21 mouse cellular contexts compared by ENCODE assay signal in genomic region chr10:11172519-11172918, GRCm38 (mm10). TPM values are rescaled to one million over a fixed set of nuclear protein-coding genes. Genes with fewer than 3 reads are reported as not detected.
A peak's percentile ranks its signal among the peaks of the same experiment; 100 is the strongest.
DNase-seq lines count a peak whose midpoint lies in the region; ATAC-seq and TF ChIP-seq lines count a peak whose summit lies in the region.
"Had no signal": no experiment of that assay in that cellular context is flagged by ENCODE, and none has a peak within 500 bp of the region (broad histone marks: within the 10 kb centered on the region; RNA-seq: fewer than 3 reads in every experiment).

No protein-coding gene starts in this region.

- no peaks in the 10 kb centered on the region for H3K9me3 ChIP-seq in heart, embryonic 11.5 days (replicated peaks; ENCODE audit: control insufficient read depth, low read length)
- H3K9me3 ChIP-seq in heart, embryonic 13.5 days = no peaks in the 10 kb centered on the region
- H3K9me3 ChIP-seq in forebrain, postnatal 0 days (ENCODE audit: low read length) = no peaks in the 10 kb centered on the region
- H3K9me3 ChIP-seq: embryonic facial prominence, embryonic 13.5 days; hindbrain, embryonic 12.5 days; kidney, embryonic 15.5 days; midbrain, embryonic 13.5 days; neural tube, embryonic 13.5 days had no signal

- H3K4me1 ChIP-seq in heart, embryonic 11.5 days (ENCODE audit: control insufficient read depth, insufficient read depth, low read length) = no peaks in the 10 kb centered on the region
- 0 out of 2 replicates have a peak, but pooled peaks cover 3% of the 10 kb centered on the region for H3K4me1 ChIP-seq in heart, embryonic 13.5 days
- H3K4me1 ChIP-seq in forebrain, postnatal 0 days (ENCODE audit: insufficient read depth) = no peaks in the 10 kb centered on the region
- H3K4me1 ChIP-seq: embryonic facial prominence, embryonic 13.5 days; hindbrain, embryonic 12.5 days; kidney, embryonic 15.5 days; midbrain, embryonic 13.5 days; neural tube, embryonic 13.5 days had no signal

- H3K4me3 ChIP-seq in heart, embryonic 11.5 days (ENCODE audit: low read depth, low read length) = no peak overlapping the region
- no peak overlapping the region for H3K4me3 ChIP-seq in gastrocnemius, adult 2 months
- H3K4me3 ChIP-seq in heart, embryonic 13.5 days = no peak overlapping the region
- H3K4me3 ChIP-seq in forebrain, postnatal 0 days (ENCODE audit: low read depth, low read length) = no peak overlapping the region
- H3K4me3 ChIP-seq: embryonic facial prominence, embryonic 13.5 days; hindbrain, embryonic 12.5 days; kidney, embryonic 15.5 days; midbrain, embryonic 13.5 days; neural tube, embryonic 13.5 days had no signal

- H3K9ac ChIP-seq in heart, embryonic 11.5 days (ENCODE audit: low read depth, low read length) = no peak overlapping the region
- no peak overlapping the region for H3K9ac ChIP-seq in heart, embryonic 13.5 days
- no peak overlapping the region for H3K9ac ChIP-seq in forebrain, postnatal 0 days
- H3K9ac ChIP-seq: embryonic facial prominence, embryonic 13.5 days; hindbrain, embryonic 12.5 days; kidney, embryonic 15.5 days; lung, embryonic 14.5 days; midbrain, embryonic 13.5 days; neural tube, embryonic 13.5 days had no signal

- intact Hi-C loops in gastrocnemius, adult 2 months (cut with DNase I) = no loop called here

- ATAC-seq in heart, embryonic 11.5 days (replicated peaks; ENCODE audit: insufficient number of reproducible peaks, low FRiP score, low TSS enrichment) = no peak; the same call in 1 of the 2 replicates
- ATAC-seq in heart, embryonic 13.5 days (ENCODE audit: extremely low read depth, insufficient number of reproducible peaks, low FRiP score, low TSS enrichment) = no peak
- no peak for ATAC-seq in forebrain, postnatal 0 days
- ATAC-seq: inflammation-experienced regulatory T-cells, adult 6 months; midbrain, embryonic 13.5 days had no signal

- TF ChIP-seq CTCF in gastrocnemius, adult 2 months (IDR thresholded peaks at IDR 0.05) = no peak
- no peak for TF ChIP-seq CTCF in forebrain, postnatal 0 days (IDR thresholded peaks at IDR 0.05; ENCODE audit: low read depth)

- no peaks in the 10 kb centered on the region for H3K27me3 ChIP-seq in heart, embryonic 11.5 days (ENCODE audit: control insufficient read depth, insufficient read depth, low read length)
- H3K27me3 ChIP-seq in heart, embryonic 13.5 days (replicated peaks) = no peaks in the 10 kb centered on the region
- H3K27me3 ChIP-seq in forebrain, postnatal 0 days (ENCODE audit: insufficient read depth, low read length) = no peaks in the 10 kb centered on the region
- H3K27me3 ChIP-seq: CH12.LX; embryonic facial prominence, embryonic 13.5 days; hindbrain, embryonic 12.5 days; kidney, embryonic 15.5 days; midbrain, embryonic 13.5 days; neural tube, embryonic 13.5 days had no signal

- no peak overlapping the region for H3K4me2 ChIP-seq in heart, embryonic 11.5 days
- H3K4me2 ChIP-seq in heart, embryonic 13.5 days = no peak overlapping the region
- H3K4me2 ChIP-seq in forebrain, postnatal 0 days (ENCODE audit: low read depth) = no peak overlapping the region
- H3K4me2 ChIP-seq: embryonic facial prominence, embryonic 13.5 days; hindbrain, embryonic 12.5 days; kidney, embryonic 15.5 days; liver, embryonic 11.5 days; lung, embryonic 14.5 days; midbrain, embryonic 13.5 days; neural tube, embryonic 13.5 days had no signal

- H3K36me3 ChIP-seq in heart, embryonic 11.5 days (ENCODE audit: control insufficient read depth, insufficient read depth, low read length) = peaks cover 12% of the 10 kb centered on the region
- peaks cover 82% of the 10 kb centered on the region for H3K36me3 ChIP-seq in heart, embryonic 13.5 days
- H3K36me3 ChIP-seq in forebrain, postnatal 0 days (ENCODE audit: insufficient read depth) = peaks cover 64% of the 10 kb centered on the region

- DNase-seq in heart, adult 8-10 months (ENCODE audit: low spot score) = peak; percentile 15
- DNase-seq in gastrocnemius, adult 2 months = peak; percentile 69
- DNase-seq in heart, postnatal 4 days = peak; percentile 16
- no peak for DNase-seq in forebrain, postnatal 0 days
- no peak for DNase-seq in kidney, adult 8-10 months
- DNase-seq: adrenal gland, postnatal 25 days; cerebellum, adult 11-12 months; cerebellum, postnatal 14 days; lung, embryonic 14.5 days; right cerebral cortex, adult 18-20 months; thymus, postnatal 36 days had no signal

- no peak overlapping the region for H3K27ac ChIP-seq in heart, embryonic 11.5 days (ENCODE audit: low read depth, low read length)
- peak overlapping the region; percentile 17; the same call in 1 of the 2 replicates for H3K27ac ChIP-seq in gastrocnemius, adult 2 months
- H3K27ac ChIP-seq in heart, embryonic 13.5 days (replicated peaks) = peak overlapping the region; percentile 56
- no peak overlapping the region for H3K27ac ChIP-seq in forebrain, postnatal 0 days (ENCODE audit: low read depth, low read length)
- H3K27ac ChIP-seq: embryonic facial prominence, embryonic 13.5 days; hindbrain, embryonic 12.5 days; kidney, embryonic 15.5 days; midbrain, embryonic 13.5 days; neural tube, embryonic 13.5 days had no signal

RNA-seq across cellular contexts. Expression of gene Shprh, which starts 23.3 kb away (rescaled TPM):
- 10 to 100 TPM in 3 of 4 experiments, 1 to 10 TPM in 1; 9.8 to 11.6 (median 10.8) TPM for total RNA-seq in heart, adult 8-10 months (2022)
- polyA plus RNA-seq in heart, embryonic 11.5 days (2014; fragmentation: Nextera tagmentation; extraction: Ambion mirVana) = 13.8 and 20.1 TPM in 2 replicates
- total RNA-seq in gastrocnemius, adult 2 months (2021) = 1 to 10 TPM; 8.7 to 9.4 TPM
- polyA plus RNA-seq in heart, embryonic 13.5 days (2015; fragmentation: Nextera tagmentation; extraction: Ambion mirVana) = 10.0 and 10.4 TPM in 2 replicates
- 10 to 100 TPM; 13.8 to 14.1 TPM for total RNA-seq in heart, postnatal 4 days (2021)
- 29.7 and 31.8 TPM in 2 replicates for total RNA-seq in forebrain, postnatal 0 days (2014; rRNA removed)
- polyA plus RNA-seq in forebrain, postnatal 0 days (2015; fragmentation: Nextera tagmentation; extraction: Ambion mirVana) = 7.3 and 12.7 TPM in 2 replicates

Comparison
In these comparisons a context has a peak if more than half of its experiments do, and no peak if none do; other contexts are left out.
1. H3K27ac ChIP-seq: peak in gastrocnemius, adult 2 months (single experiment) and heart, embryonic 13.5 days (single experiment); none in heart, embryonic 11.5 days (single experiment) and forebrain, postnatal 0 days (single experiment).
2. DNase-seq: peak in heart, adult 8-10 months (single experiment), gastrocnemius, adult 2 months (single experiment) and heart, postnatal 4 days (single experiment); none in forebrain, postnatal 0 days (single experiment) and kidney, adult 8-10 months (0 of 2).